ENCODE assay signal across 13 mouse cellular contexts in the genomic region with DNA sequence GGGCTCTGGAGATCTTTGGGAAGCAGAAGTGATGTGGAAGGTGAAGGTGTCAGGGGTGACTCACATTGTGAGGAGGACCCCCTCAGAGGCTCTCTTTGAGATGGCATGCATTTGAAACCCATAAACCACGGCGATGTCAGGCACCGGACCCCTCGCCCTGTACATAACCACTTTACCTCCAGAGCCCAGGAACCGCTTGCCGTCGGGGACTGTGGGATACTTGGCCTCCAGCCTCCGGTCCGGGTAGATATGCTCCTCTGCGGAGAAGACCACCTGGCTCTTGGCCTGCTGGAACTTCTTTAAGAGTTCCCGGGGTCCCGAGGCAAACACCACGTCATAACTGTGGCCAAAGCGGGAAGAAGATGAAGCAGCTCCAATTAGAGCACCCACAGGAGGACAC.
DNase-seq lines count a peak whose midpoint lies in the region.
"Had no signal": no experiment of that assay in that cellular context is flagged by ENCODE, and none has a peak within 500 bp of the region (broad histone marks: within the 10 kb centered on the region; RNA-seq: fewer than 3 reads in every experiment).

No protein-coding gene starts in this region.

- DNase-seq in heart, adult 11 months: peak; percentile 92
- no peak for DNase-seq in heart, adult 9 months (ENCODE audit: low spot score in 2 of 2)
- DNase-seq: adrenal gland, adult 2 months; adrenal gland, adult 8-10 months; adrenal gland, postnatal 10 days; adrenal gland, postnatal 14 days; adrenal gland, postnatal 25 days; adrenal gland, postnatal 36 days; B cell, adult 2 months; cerebellum, adult 11 months; cerebellum, adult 11-12 months; cerebellum, adult 18-20 months; cerebellum, adult 2 months had no signal
